Mouse (Mus musculus) spleen, adult 2 months (tissue): ENCODE data around the gene Ubtd1. TPM values are rescaled to one million over a fixed set of nuclear protein-coding genes. Genes with fewer than 3 reads are reported as not detected.
"Not testable (repeated sequence)": the region's sequence is repeated elsewhere in the genome, so short reads cannot be mapped to it uniquely, and the experiment has no call there.

ENCODE experiments used
- DNase-seq, 2 experiments: peaks; one replicate each; pipeline versions ENCODE4 v3.0.0 to v3.0.0-alpha.2; 2012 to 2021; ENCODE audit warnings: low spot score in 2 of 2, low read depth in 1 of 2
- H3K27ac ChIP-seq: fragments of 200-500 bp; 2 replicates; pipeline ENCODE4 v1.5.1; 2012; ENCODE audit warnings: low read length, inconsistent platforms; ENCODE audit not compliant: insufficient read depth
- H3K27me3 ChIP-seq: fragments of 200-500 bp; 2 replicates; pipeline ENCODE4 v1.6.1; 2012; ENCODE audit warnings: mild to moderate bottlenecking, moderate library complexity, low read length, inconsistent platforms; ENCODE audit not compliant: control insufficient read depth, insufficient read depth
- H3K36me3 ChIP-seq: fragments of 200-500 bp; 2 replicates; pipeline ENCODE4 v1.6.1; 2012; ENCODE audit warnings: mild to moderate bottlenecking, low read length, inconsistent platforms; ENCODE audit not compliant: control insufficient read depth, insufficient read depth
- H3K4me1 ChIP-seq: fragments of 200-500 bp; 2 replicates; pipeline ENCODE4 v1.6.1; 2011; ENCODE audit warnings: inconsistent platforms; ENCODE audit not compliant: control insufficient read depth, insufficient read depth, insufficient read length
- H3K4me3 ChIP-seq: fragments of 200-500 bp; 2 replicates; pipeline ENCODE4 v1.5.1; 2011; ENCODE audit warnings: mild to moderate bottlenecking, inconsistent platforms; ENCODE audit not compliant: insufficient read depth, insufficient read length; ENCODE audit errors: extremely low read depth
- CTCF ChIP-seq: fragments of 200-500 bp; IDR thresholded peaks from 2 replicates; pipeline ENCODE4 v1.5.1; 2011; ENCODE audit warnings: mild to moderate bottlenecking, inconsistent platforms; ENCODE audit not compliant: insufficient read depth, insufficient read length, insufficient replicate concordance; ENCODE audit errors: extremely low read depth
- POLR2A ChIP-seq: fragments of 200-500 bp; IDR thresholded peaks from 2 replicates; pipeline ENCODE4 v1.6.1; 2011; ENCODE audit warnings: low read depth, low read length, inconsistent platforms
- WGBS: fragments of 180-500 bp; shearing (Covaris S2); methylation state at CpG from one replicate; pipeline ENCODE4 v1.1.7; 2018; 5-methylcytosine and 5-hydroxymethylcytosine counted together
- polyA plus RNA-seq: library from polyadenylated mRNA; depleted of rRNA; stranded (reverse); fragments of >200 nt; gene quantifications from 2 replicates; pipeline ENCODE4 v1.2.3, GENCODE M21; 2012; rRNA removed

The Ubtd1 gene
- polyA plus RNA-seq, 1 experiment, result 18.6 TPM

- 88% methylated on average over 11 of the region's 11 CpGs for WGBS
- no peak for DNase-seq
- H3K4me1 ChIP-seq, result no peaks in the 10 kb centered on the region
- TF ChIP-seq CTCF (no peak), POLR2A (no peak)
- H3K36me3 ChIP-seq, result no peaks in the 10 kb centered on the region
- H3K27me3 ChIP-seq, result no peaks in the 10 kb centered on the region
- no peak overlapping the region for H3K27ac ChIP-seq
- H3K4me3 ChIP-seq, result no peak overlapping the region
Measured at GRCm38 (mm10) chr19:42080469-42080868, 98.9 kb downstream of the Ubtd1 start.

GRCm38 (mm10) chr19:42081613-42082012, 100.0 kb downstream of the Ubtd1 start:
- not testable (repeated sequence) for H3K4me3 ChIP-seq
- 67% methylated on average over 5 of the region's 5 CpGs for WGBS

More at GRCm38 (mm10) chr19:42081613-42082012, 100.0 kb downstream of the Ubtd1 start:
- H3K27ac ChIP-seq, DNase-seq, H3K4me1 ChIP-seq, H3K36me3 ChIP-seq, H3K27me3 ChIP-seq: not testable (repeated sequence)

Other genes starting within 250 kb of the Ubtd1 start
- 0.66 and 0.78 TPM in 2 replicates for gene Slit1, start 238.1 kb upstream of the Ubtd1 start, polyA plus RNA-seq
- gene Arhgap19, start 179.7 kb upstream of the Ubtd1 start, polyA plus RNA-seq, result 4.8 and 8.5 TPM in 2 replicates
- 7.6 and 12.7 TPM in 2 replicates for gene Frat1, start 151.8 kb upstream of the Ubtd1 start, polyA plus RNA-seq
- gene Frat2, start 133.6 kb upstream of the Ubtd1 start, polyA plus RNA-seq, result 7.6 and 14.4 TPM in 2 replicates
- gene Rrp12, start 85.6 kb upstream of the Ubtd1 start, polyA plus RNA-seq, result 7.0 and 9.2 TPM in 2 replicates
- 62.8 and 96.9 TPM in 2 replicates for gene Pgam1, start 69.8 kb upstream of the Ubtd1 start, polyA plus RNA-seq
- 10.5 and 11.0 TPM in 2 replicates for gene Exosc1, start 48.3 kb upstream of the Ubtd1 start, polyA plus RNA-seq
- gene Zdhhc16, start 48.3 kb upstream of the Ubtd1 start, polyA plus RNA-seq, result 68.0 and 74.0 TPM in 2 replicates
- 64.6 and 68.5 TPM in 2 replicates for gene Mms19, start 606 bp upstream of the Ubtd1 start, polyA plus RNA-seq
- gene Ankrd2, start 54.2 kb downstream of the Ubtd1 start, polyA plus RNA-seq, result 6.3 and 6.8 TPM in 2 replicates
- gene Hoga1, start 63.8 kb downstream of the Ubtd1 start, polyA plus RNA-seq, result 1.6 and 2.0 TPM in 2 replicates
- gene 4933411K16Rik, start 70.5 kb downstream of the Ubtd1 start, polyA plus RNA-seq, result 0.08 and 0.11 TPM in 2 replicates
- 1.0 and 1.2 TPM in 2 replicates for gene Morn4, start 104.6 kb downstream of the Ubtd1 start, polyA plus RNA-seq
- gene Pi4k2a, start 108.7 kb downstream of the Ubtd1 start, polyA plus RNA-seq, result 22.3 and 25.1 TPM in 2 replicates
- gene Avpi1, start 147.3 kb downstream of the Ubtd1 start, polyA plus RNA-seq, result 13.4 and 18.2 TPM in 2 replicates
- gene Marveld1, start 165.6 kb downstream of the Ubtd1 start, polyA plus RNA-seq, result 52.6 and 76.5 TPM in 2 replicates
- gene Zfyve27, start 182.2 kb downstream of the Ubtd1 start, polyA plus RNA-seq, result 49.4 and 49.5 TPM in 2 replicates
- gene Sfrp5, start 220.5 kb downstream of the Ubtd1 start, polyA plus RNA-seq, result 0.19 and 0.28 TPM in 2 replicates